Mouse (Mus musculus) E14TG2a.4 (cell line): ENCODE measurements around the gene Gm6583.

Source experiments
- CTCF ChIP-seq: conservative IDR thresholded peaks from 2 replicates; pipeline ENCODE4 v1.5.1; 2014; ENCODE audit warnings: low read length
- POU5F1 ChIP-seq: IDR thresholded peaks from 2 replicates; pipeline ENCODE4 v1.6.1; 2014; ENCODE audit warnings: low read length, borderline replicate concordance

GRCm38 (mm10) chr5:112367929-112368328 lies 12.1 kb upstream of the Gm6583 start:
- no peak for TF ChIP-seq CTCF
- TF ChIP-seq POU5F1 = no peak
